Mouse (Mus musculus): Measurements from ENCODE around the gene Cdkn2aipnl. TPM values are rescaled to one million over a fixed set of nuclear protein-coding genes. Genes with fewer than 3 reads are reported as not detected.

Cdkn2aipnl gene
- polyA plus RNA-seq, 1 experiment = 52.7 TPM

DNA sequence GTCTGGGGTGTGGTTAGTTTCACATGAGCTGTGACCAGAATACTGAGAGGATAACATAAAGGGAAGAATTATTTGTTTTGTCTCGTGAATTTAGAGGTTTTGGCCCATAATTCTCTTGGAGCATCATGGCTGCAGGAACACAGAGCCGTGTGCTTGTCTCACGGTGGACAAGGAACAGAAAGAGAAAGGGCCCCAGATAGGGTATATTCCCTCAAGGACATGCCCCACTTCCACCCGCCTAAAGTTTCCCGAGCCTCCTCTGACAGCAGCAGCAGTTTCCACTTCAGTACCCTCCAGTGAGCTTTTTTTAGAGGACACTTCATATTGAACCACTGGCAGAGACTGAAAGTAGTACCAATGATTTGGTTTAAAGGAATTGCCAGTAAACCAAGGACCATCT, 44.1 kb downstream of the Cdkn2aipnl start:
- Histone ChIP-seq H3K4me3 (ENCODE audit: insufficient read depth, poor library complexity, severe bottlenecking) (no peak overlapping the region), H3K79me2 (ENCODE audit: control insufficient read depth, insufficient read depth) (no peaks in the 10 kb centered on the region), H3K79me3 (ENCODE audit: low read depth) (no peaks in the 10 kb centered on the region), H3K27me3 (ENCODE audit: control insufficient read depth, insufficient read depth, insufficient read length) (no peaks in the 10 kb centered on the region), H3K36me3 (ENCODE audit: control insufficient read depth, insufficient read depth) (peaks cover 7% of the 10 kb centered on the region), H3ac (ENCODE audit: control insufficient read depth, insufficient read length, low read depth) (no peak overlapping the region)
- TF ChIP-seq MYOG (IDR thresholded peaks at IDR 0.05; ENCODE audit: control insufficient read depth, extremely low read depth, insufficient read length) (no peak), USF1 (IDR thresholded peaks at IDR 0.05; ENCODE audit: low read depth) (no peak), MYOD1 (IDR thresholded peaks at IDR 0.05; ENCODE audit: control insufficient read depth, insufficient read length, low read depth) (no peak), CEBPB (IDR thresholded peaks at IDR 0.05; ENCODE audit: low read depth) (no peak), FOSL1 (IDR thresholded peaks at IDR 0.05; ENCODE audit: insufficient read depth, low read length, poor library complexity, severe bottlenecking) (no peak), MAX (IDR thresholded peaks at IDR 0.05) (no peak), CTCF (IDR thresholded peaks at IDR 0.05; ENCODE audit: control insufficient read depth, insufficient read depth, insufficient read length) (no peak)

DNA sequence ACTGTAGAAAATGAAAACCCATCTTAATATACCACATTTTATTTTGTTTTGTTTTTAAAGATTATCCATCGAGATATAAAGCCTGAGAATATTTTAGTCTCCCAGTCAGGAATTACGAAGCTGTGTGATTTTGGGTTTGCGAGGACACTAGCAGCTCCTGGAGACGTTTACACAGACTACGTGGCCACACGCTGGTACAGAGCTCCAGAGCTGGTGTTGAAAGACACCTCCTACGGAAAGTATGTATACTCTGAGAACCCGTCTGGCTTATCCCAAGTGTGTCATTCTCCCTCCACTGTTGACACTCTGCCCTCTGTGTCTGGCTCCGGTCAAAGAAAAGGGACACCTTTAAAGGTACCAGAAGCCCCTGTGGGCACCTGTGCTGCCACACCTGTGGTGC, 50.8 kb downstream of the Cdkn2aipnl start:
- Histone ChIP-seq H3K27me3 (ENCODE audit: control insufficient read depth, insufficient read depth, insufficient read length) (no peaks in the 10 kb centered on the region), H3K79me2 (ENCODE audit: control insufficient read depth, insufficient read depth) (no peaks in the 10 kb centered on the region)
- TF ChIP-seq MYOD1 (IDR thresholded peaks at IDR 0.05; ENCODE audit: control insufficient read depth, insufficient read length, low read depth) = no peak

More for the DNA sequence above, 50.8 kb downstream of the Cdkn2aipnl start:
- H3K36me3 ChIP-seq (ENCODE audit: control insufficient read depth, insufficient read depth) = no peaks in the 10 kb centered on the region
- H3ac ChIP-seq (ENCODE audit: control insufficient read depth, insufficient read length, low read depth) = no peak overlapping the region
- H3K4me3 ChIP-seq (ENCODE audit: insufficient read depth, poor library complexity, severe bottlenecking) = no peak overlapping the region
- no peaks in the 10 kb centered on the region for H3K79me3 ChIP-seq (ENCODE audit: low read depth)

Other genes with a start within 250 kb of the Cdkn2aipnl start
- 6.2 TPM for gene Sec24a, start 204.0 kb upstream of the Cdkn2aipnl start, polyA plus RNA-seq (2012; fragmentation: generic; extraction: Trizol)
- gene Sar1b, start 204.0 kb upstream of the Cdkn2aipnl start, polyA plus RNA-seq (2012; fragmentation: generic; extraction: Trizol) = 50.4 TPM
- 4.0 TPM for gene Jade2, start 110.0 kb upstream of the Cdkn2aipnl start, polyA plus RNA-seq (2012; fragmentation: generic; extraction: Trizol)
- gene Ube2b, start 33.1 kb downstream of the Cdkn2aipnl start, polyA plus RNA-seq (2012; fragmentation: generic; extraction: Trizol) = 49.4 TPM
- gene Cdkl3, start 36.6 kb downstream of the Cdkn2aipnl start, polyA plus RNA-seq (2012; fragmentation: generic; extraction: Trizol) = 1.7 TPM
- 41.5 TPM for gene Ppp2ca, start 131.0 kb downstream of the Cdkn2aipnl start, polyA plus RNA-seq (2012; fragmentation: generic; extraction: Trizol)
- gene Olfr1373, start 177.9 kb downstream of the Cdkn2aipnl start, polyA plus RNA-seq (2012; fragmentation: generic; extraction: Trizol) = not detected
- not detected for gene Olfr1371, start 246.3 kb downstream of the Cdkn2aipnl start, polyA plus RNA-seq (2012; fragmentation: generic; extraction: Trizol)

All from C2C12 (cell line).